Mouse (Mus musculus) ES-E14 (cell line): ENCODE measurements around the gene Acss1. TPM values are rescaled to one million over a fixed set of nuclear protein-coding genes. Genes with fewer than 3 reads are reported as not detected.

Experiments used
- DNase-seq: peaks from one replicate; pipeline ENCODE4 v3.0.0-alpha.2; 2013; ENCODE audit warnings: low read depth, low spot score
- H3K27ac ChIP-seq: 2 replicates; pipeline ENCODE4 v1.5.1; 2012; ENCODE audit warnings: low read depth, mild to moderate bottlenecking, low read length, moderate library complexity, mixed read lengths; ENCODE audit not compliant: poor library complexity, insufficient read depth, severe bottlenecking
- H3K36me3 ChIP-seq: 2 replicates; pipeline ENCODE4 v1.6.1; 2012; ENCODE audit warnings: mild to moderate bottlenecking, low read length, moderate library complexity, mixed read lengths; ENCODE audit not compliant: control insufficient read depth, poor library complexity, insufficient read depth, severe bottlenecking
- H3K4me1 ChIP-seq, 2 experiments: fragments of 150-350 bp in 1 of 2; sonication (generic) in 1 of 2; 2 replicates each; pipeline ENCODE4 v1.6.1; 2012; ENCODE audit warnings: low read length in 2 of 2, mild to moderate bottlenecking in 1 of 2, mixed read lengths in 1 of 2; ENCODE audit not compliant: control insufficient read depth in 2 of 2, insufficient read depth in 2 of 2, poor library complexity in 1 of 2
- H3K4me3 ChIP-seq, 2 experiments: fragments of 150-350 bp in 1 of 2; sonication (generic) in 1 of 2; 2 replicates each; pipeline ENCODE4 v1.5.1; 2012; ENCODE audit warnings: low read length in 2 of 2, low read depth in 1 of 2, mild to moderate bottlenecking in 1 of 2, mixed read lengths in 1 of 2; ENCODE audit not compliant: insufficient read depth in 1 of 2, poor library complexity in 1 of 2, severe bottlenecking in 1 of 2
- H3K9ac ChIP-seq: 2 replicates; pipeline ENCODE4 v1.6.1; 2012; ENCODE audit warnings: low read depth, mild to moderate bottlenecking, low read length, mixed read lengths; ENCODE audit not compliant: poor library complexity, insufficient read depth, severe bottlenecking
- H3K9me3 ChIP-seq: fragments of 150-350 bp; sonication (generic); 2 replicates; pipeline ENCODE4 v1.6.1; 2012; ENCODE audit warnings: low read depth, mild to moderate bottlenecking, low read length; ENCODE audit not compliant: control insufficient read depth, insufficient read depth
- CHD2 ChIP-seq: IDR thresholded peaks from 2 replicates; pipeline ENCODE4 v1.6.1; 2014; ENCODE audit warnings: mild to moderate bottlenecking, low read depth, low read length, inconsistent platforms
- HCFC1 ChIP-seq: IDR thresholded peaks from 2 replicates; pipeline ENCODE4 v1.6.1; 2012; ENCODE audit warnings: low read length, inconsistent platforms, borderline replicate concordance; ENCODE audit not compliant: insufficient read depth
- MAFK ChIP-seq: IDR thresholded peaks from 2 replicates; pipeline ENCODE4 v1.6.1; 2014; ENCODE audit warnings: mild to moderate bottlenecking, low read depth, low read length, inconsistent platforms; ENCODE audit not compliant: insufficient read depth
- ZC3H11A ChIP-seq: IDR thresholded peaks from 2 replicates; pipeline ENCODE4 v1.6.1; 2012; ENCODE audit warnings: low read depth, mild to moderate bottlenecking, inconsistent platforms, low read length, borderline replicate concordance
- ZNF384 ChIP-seq: IDR thresholded peaks from 2 replicates; pipeline ENCODE4 v1.6.1; 2012; ENCODE audit warnings: low read depth, low read length, inconsistent platforms
- in situ Hi-C, 2 experiments: fragments of 600-800 bp; cut with MboI; formaldehyde crosslinking; loops; one replicate each; pipeline ENCODE4 v1.15.1; 2025; ENCODE audit warnings: low sequenced_read_pairs in 2 of 2, inconsistent platforms in 1 of 2; ENCODE audit not compliant: unreplicated experiment in 2 of 2
- total RNA-seq: library from RNA; depleted of rRNA; stranded (reverse); fragments of 300-350 nt; gene quantifications from 2 replicates; pipeline ENCODE4 v1.2.3, GENCODE M21; 2012

Gene Acss1
- total RNA-seq, 1 experiment = 3.2 TPM

DNA sequence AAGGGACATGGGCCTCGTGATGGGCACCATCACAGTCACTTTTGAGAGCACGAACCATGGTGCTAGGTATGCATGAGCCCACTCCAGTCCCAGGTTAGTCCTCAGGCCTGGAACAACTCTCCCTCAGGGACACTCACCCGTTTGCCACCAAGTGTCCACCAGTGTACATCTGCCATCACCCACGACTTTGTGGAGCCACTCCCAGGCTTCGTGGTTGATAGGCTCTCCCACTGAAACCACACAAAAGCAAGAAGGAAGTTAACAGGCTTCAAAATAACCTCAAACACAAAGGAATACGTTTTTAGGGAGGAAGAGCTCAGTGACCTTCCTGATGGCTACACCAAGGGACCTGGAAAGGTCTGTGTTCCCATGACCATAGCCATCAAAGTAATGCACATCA, 41.2 kb downstream of the Acss1 start:
- no peak for TF ChIP-seq CHD2
- no peak for TF ChIP-seq ZC3H11A
- no peak for TF ChIP-seq MAFK
- no peak for TF ChIP-seq HCFC1
- TF ChIP-seq ZNF384 = no peak
- DNase-seq = no peak
- in situ Hi-C loops = no loop called here
- Histone ChIP-seq H3K36me3 (peaks cover 8% of the 10 kb centered on the region; the same call in 1 of the 2 replicates), H3K4me1 (no peaks in the 10 kb centered on the region), H3K9ac (no peak overlapping the region), H3K4me3 (no peak overlapping the region), H3K9me3 (no peaks in the 10 kb centered on the region), H3K27ac (no peak overlapping the region)

DNA sequence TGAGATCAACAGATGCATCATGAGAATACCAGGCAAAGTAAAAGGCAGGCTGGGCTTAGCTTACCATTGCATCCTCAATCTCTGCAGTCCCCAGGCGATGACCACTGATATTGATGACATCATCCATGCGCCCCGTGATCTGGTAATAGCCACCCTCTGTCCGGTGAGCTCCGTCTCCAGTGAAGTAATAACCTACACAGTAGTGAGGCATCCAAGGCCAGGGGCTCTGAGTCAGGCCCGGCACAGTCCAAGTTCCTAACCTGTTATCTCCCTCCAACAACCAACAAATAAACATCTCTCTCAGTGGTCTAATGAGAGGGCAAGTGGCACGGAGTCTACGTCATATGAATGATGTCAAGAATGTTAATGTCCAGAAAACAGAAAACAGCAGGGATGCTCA, 43.4 kb downstream of the Acss1 start:
- Histone ChIP-seq H3K27ac (no peak overlapping the region), H3K4me1 (no peaks in the 10 kb centered on the region), H3K9me3 (no peaks in the 10 kb centered on the region), H3K9ac (no peak overlapping the region), H3K36me3 (peaks cover 8% of the 10 kb centered on the region; the same call in 1 of the 2 replicates), H3K4me3 (no peak overlapping the region)
- DNase-seq = no peak
- TF ChIP-seq HCFC1 = no peak
- no peak for TF ChIP-seq MAFK
- no peak for TF ChIP-seq ZC3H11A
- TF ChIP-seq CHD2 = no peak
- TF ChIP-seq ZNF384 = no peak
- in situ Hi-C loops = no loop called here

DNA sequence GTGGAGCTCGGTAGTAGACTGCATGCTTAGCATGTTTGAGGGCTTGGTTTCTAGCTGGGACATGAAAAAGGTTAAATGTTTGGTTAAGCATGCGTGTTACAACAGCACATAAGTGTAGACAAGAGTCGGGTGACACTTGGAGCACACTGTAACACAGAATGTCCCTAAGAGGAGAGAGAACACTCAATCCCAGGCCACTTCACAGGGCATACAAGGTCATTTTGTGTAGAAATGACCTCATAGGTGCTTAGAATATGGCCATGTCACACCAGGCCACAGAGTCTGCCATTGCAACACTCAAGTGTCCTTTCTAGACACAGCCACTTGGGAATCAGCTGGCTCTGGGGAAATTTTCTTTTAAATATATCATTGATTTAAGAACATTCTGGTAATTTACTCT, 44.3 kb downstream of the Acss1 start:
- Histone ChIP-seq H3K27ac (no peak overlapping the region), H3K4me1 (no peaks in the 10 kb centered on the region), H3K36me3 (peaks cover 8% of the 10 kb centered on the region; the same call in 1 of the 2 replicates), H3K9ac (no peak overlapping the region), H3K4me3 (no peak overlapping the region), H3K9me3 (no peaks in the 10 kb centered on the region)
- TF ChIP-seq CHD2 (no peak), ZNF384 (no peak), ZC3H11A (no peak), HCFC1 (no peak), MAFK (no peak)
- no peak for DNase-seq
- in situ Hi-C loops = no loop called here

DNA sequence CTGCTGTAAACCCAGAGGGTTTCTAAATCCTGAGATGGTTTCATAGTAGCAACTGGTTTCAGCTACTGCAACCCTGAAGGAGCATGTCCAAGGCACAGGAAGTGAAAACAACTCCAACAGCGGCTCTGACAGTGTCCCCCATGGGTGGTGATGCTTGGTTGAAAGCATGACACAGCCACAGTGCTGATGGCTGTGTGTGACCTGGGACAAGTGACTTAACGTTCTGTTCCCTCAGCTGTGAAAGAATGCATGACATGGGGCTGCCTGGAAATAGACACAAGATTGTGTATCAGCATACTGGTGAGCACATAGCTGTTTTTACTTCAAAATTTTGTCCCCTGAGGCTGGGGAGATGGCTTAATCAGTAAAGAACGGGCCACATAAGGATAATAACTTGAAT, 46.6 kb downstream of the Acss1 start:
- Histone ChIP-seq H3K9me3 (no peaks in the 10 kb centered on the region), H3K4me1 (no peaks in the 10 kb centered on the region), H3K36me3 (peaks cover 4% of the 10 kb centered on the region; the same call in 1 of the 2 replicates), H3K4me3 (no peak overlapping the region), H3K27ac (no peak overlapping the region), H3K9ac (no peak overlapping the region)
- DNase-seq = no peak
- no peak for TF ChIP-seq ZC3H11A
- TF ChIP-seq CHD2 = no peak
- TF ChIP-seq MAFK = no peak
- TF ChIP-seq ZNF384 = no peak
- TF ChIP-seq HCFC1 = no peak
- in situ Hi-C loops = no loop called here

DNA sequence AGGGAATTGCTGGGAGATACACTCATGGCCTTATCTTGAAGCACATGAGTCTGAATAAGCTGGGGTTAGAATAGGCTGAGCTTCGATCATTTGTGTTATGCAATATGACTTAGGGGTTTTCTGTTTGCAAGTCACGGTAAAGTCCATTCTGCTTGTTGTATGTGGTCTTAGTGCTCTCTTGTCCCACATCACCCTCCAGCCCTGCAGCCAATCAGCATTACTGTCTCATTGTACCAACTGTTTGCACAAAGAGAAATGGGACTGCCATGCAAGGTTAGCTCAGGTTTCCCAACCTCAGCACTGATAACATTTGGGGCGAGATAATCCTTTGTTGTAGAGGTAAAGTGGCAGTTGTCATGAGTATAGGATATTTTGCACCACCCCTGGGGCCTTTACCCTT, 58.2 kb downstream of the Acss1 start:
- TF ChIP-seq CHD2 = no peak
- TF ChIP-seq HCFC1 = no peak
- no peak for TF ChIP-seq ZNF384
- TF ChIP-seq ZC3H11A = no peak
- no peak for TF ChIP-seq MAFK
- DNase-seq = no peak
- no peak overlapping the region for H3K9ac ChIP-seq
- in situ Hi-C loops = loop anchor here (5.0 kb wide), 1 partner anchor 67 kb away; no protein-coding TSS in a partner anchor
- no peaks in the 10 kb centered on the region for H3K36me3 ChIP-seq
- no peak overlapping the region for H3K4me3 ChIP-seq
- H3K4me1 ChIP-seq = peaks cover 0 to 4% of the 10 kb centered on the region in 2 experiments; a peak in 1 of 4 replicates
- H3K27ac ChIP-seq = no peak overlapping the region
- no peaks in the 10 kb centered on the region for H3K9me3 ChIP-seq
